Mouse (Mus musculus): ENCODE results near the gene Ier2. TPM values are rescaled to one million over a fixed set of nuclear protein-coding genes. Genes with fewer than 3 reads are reported as not detected.
"Not testable (repeated sequence)": the region's sequence is repeated elsewhere in the genome, so short reads cannot be mapped to it uniquely, and the experiment has no call there.

The Ier2 gene
- polyA plus RNA-seq, 1 experiment from 2014 or later: 46.5 TPM

- Histone ChIP-seq H3K9me3 (ENCODE audit: control insufficient read depth, low read length) (no peaks in the 10 kb centered on the region), H3K4me2 (no peak overlapping the region), H3K4me1 (replicated peaks; ENCODE audit: control insufficient read depth, insufficient read depth, low read length) (no peaks in the 10 kb centered on the region; the same call in 1 of the 2 replicates), H3K27me3 (replicated peaks; ENCODE audit: control insufficient read depth, insufficient read depth, low read length) (no peaks in the 10 kb centered on the region), H3K4me3 (ENCODE audit: low read depth, low read length) (no peak overlapping the region), H3K27ac (ENCODE audit: low read depth, low read length) (no peak overlapping the region), H3K36me3 (ENCODE audit: control insufficient read depth, insufficient read depth, low read length) (no peaks in the 10 kb centered on the region), H3K9ac (ENCODE audit: low read depth, low read length) (no peak overlapping the region)
- ATAC-seq (replicated peaks; ENCODE audit: low FRiP score) (no peak), DNase-seq (ENCODE audit: low spot score) (no peak)
- WGBS: 70% methylated on average over 9 of the region's 9 CpGs
These were observed 27.8 kb downstream of the Ier2 start for GRCm38 (mm10) chr8:84634849-84635304.

DNA sequence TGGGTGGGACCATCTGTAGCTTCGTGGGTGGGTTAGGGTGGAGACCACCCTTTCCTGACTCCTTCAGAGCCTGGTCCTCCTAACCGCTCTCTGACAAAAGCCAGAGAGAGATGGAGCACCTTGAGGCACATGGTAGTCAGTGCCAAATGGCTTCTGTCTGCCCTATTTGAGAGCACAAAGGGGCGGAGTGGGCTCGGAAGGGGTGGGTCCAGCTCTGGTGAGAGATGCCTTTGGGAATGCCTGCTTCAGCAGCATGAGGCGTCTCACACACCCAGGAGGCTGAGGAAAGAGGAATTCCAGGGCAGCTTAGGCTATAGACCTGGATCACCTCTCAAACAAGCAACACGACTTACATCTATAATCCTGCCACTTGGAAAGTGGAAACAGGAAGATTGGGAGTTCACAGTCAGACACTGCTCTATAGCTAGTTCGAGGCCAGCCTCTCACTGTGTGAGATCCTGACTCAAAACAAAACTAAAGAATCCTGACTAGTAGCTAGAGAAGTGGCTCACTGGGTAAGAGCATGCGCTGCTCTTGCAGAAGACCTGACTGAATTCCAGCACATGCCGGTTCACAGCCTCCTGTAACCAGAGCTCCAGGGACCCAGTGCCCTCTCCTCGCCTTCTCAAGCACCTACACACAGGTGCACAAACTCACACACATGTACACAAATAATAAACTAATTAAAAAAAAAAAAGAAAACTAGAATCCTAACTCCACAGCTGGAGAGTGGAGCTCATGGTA is 28.6 kb downstream of the Ier2 start:
- no peak for DNase-seq (ENCODE audit: low spot score)
- no peaks in the 10 kb centered on the region for H3K9me3 ChIP-seq (ENCODE audit: control insufficient read depth, low read length)
- H3K27me3 ChIP-seq (replicated peaks; ENCODE audit: control insufficient read depth, insufficient read depth, low read length): no peaks in the 10 kb centered on the region
- no peak overlapping the region for H3K4me2 ChIP-seq
- no peaks in the 10 kb centered on the region for H3K36me3 ChIP-seq (ENCODE audit: control insufficient read depth, insufficient read depth, low read length)
- H3K4me1 ChIP-seq (replicated peaks; ENCODE audit: control insufficient read depth, insufficient read depth, low read length): no peaks in the 10 kb centered on the region; the same call in 1 of the 2 replicates
- ATAC-seq (replicated peaks; ENCODE audit: low FRiP score): no peak
- H3K9ac ChIP-seq (ENCODE audit: low read depth, low read length): no peak overlapping the region
- no peak overlapping the region for H3K4me3 ChIP-seq (ENCODE audit: low read depth, low read length)
- H3K27ac ChIP-seq (ENCODE audit: low read depth, low read length): no peak overlapping the region
- 45% methylated on average over 10 of the region's 10 CpGs for WGBS

- Histone ChIP-seq H3K4me3 (ENCODE audit: low read depth, low read length) (no peak overlapping the region), H3K27me3 (replicated peaks; ENCODE audit: control insufficient read depth, insufficient read depth, low read length) (no peaks in the 10 kb centered on the region), H3K9me3 (ENCODE audit: control insufficient read depth, low read length) (no peaks in the 10 kb centered on the region), H3K4me2 (no peak overlapping the region), H3K9ac (ENCODE audit: low read depth, low read length) (no peak overlapping the region), H3K36me3 (ENCODE audit: control insufficient read depth, insufficient read depth, low read length) (no peaks in the 10 kb centered on the region), H3K4me1 (replicated peaks; ENCODE audit: control insufficient read depth, insufficient read depth, low read length) (no peaks in the 10 kb centered on the region; the same call in 1 of the 2 replicates), H3K27ac (ENCODE audit: low read depth, low read length) (no peak overlapping the region)
- ATAC-seq (replicated peaks; ENCODE audit: low FRiP score) (no peak), DNase-seq (ENCODE audit: low spot score) (no peak)
- 85% methylated on average over 4 of the region's 4 CpGs for WGBS
These were observed 30.8 kb downstream of the Ier2 start for GRCm38 (mm10) chr8:84631813-84632212.

DNA sequence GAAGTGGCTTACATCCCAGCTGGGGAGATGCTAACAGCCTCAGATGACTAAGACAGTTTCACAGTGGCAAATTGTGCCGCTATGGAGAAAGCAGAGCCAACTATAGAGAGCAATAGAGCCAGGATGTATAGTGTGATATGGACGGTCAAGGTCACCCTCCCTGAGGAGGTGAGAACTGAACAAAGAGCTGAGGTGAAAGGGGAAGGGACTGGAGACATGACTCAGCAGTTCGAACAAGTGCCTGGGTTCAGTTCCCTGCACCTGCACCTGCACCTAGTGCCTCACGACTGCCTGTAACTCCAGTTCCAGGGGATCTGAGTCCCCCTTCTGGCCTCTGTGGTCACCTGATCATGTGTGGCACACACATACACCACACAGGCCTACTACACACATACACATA is 32.5 kb downstream of the Ier2 start:
- Histone ChIP-seq H3K4me3 (ENCODE audit: low read depth, low read length) (no peak overlapping the region), H3K4me1 (replicated peaks; ENCODE audit: control insufficient read depth, insufficient read depth, low read length) (no peaks in the 10 kb centered on the region; the same call in 1 of the 2 replicates), H3K36me3 (ENCODE audit: control insufficient read depth, insufficient read depth, low read length) (no peaks in the 10 kb centered on the region), H3K27ac (ENCODE audit: low read depth, low read length) (no peak overlapping the region), H3K4me2 (no peak overlapping the region), H3K9ac (ENCODE audit: low read depth, low read length) (no peak overlapping the region), H3K27me3 (replicated peaks; ENCODE audit: control insufficient read depth, insufficient read depth, low read length) (no peaks in the 10 kb centered on the region), H3K9me3 (ENCODE audit: control insufficient read depth, low read length) (no peaks in the 10 kb centered on the region)
- DNase-seq (ENCODE audit: low spot score) (no peak), ATAC-seq (replicated peaks; ENCODE audit: low FRiP score) (no peak)
- WGBS: 67% methylated on average over 4 of the region's 4 CpGs

GRCm38 (mm10) chr8:84629586-84629985 is 33.1 kb downstream of the Ier2 start:
- H3K4me1 ChIP-seq (replicated peaks; ENCODE audit: control insufficient read depth, insufficient read depth, low read length): no peaks in the 10 kb centered on the region
- H3K36me3 ChIP-seq (ENCODE audit: control insufficient read depth, insufficient read depth, low read length): no peaks in the 10 kb centered on the region
- no peaks in the 10 kb centered on the region for H3K9me3 ChIP-seq (ENCODE audit: control insufficient read depth, low read length)
- H3K4me3 ChIP-seq (ENCODE audit: low read depth, low read length): no peak overlapping the region
- H3K4me2 ChIP-seq: no peak overlapping the region
- H3K27me3 ChIP-seq (replicated peaks; ENCODE audit: control insufficient read depth, insufficient read depth, low read length): no peaks in the 10 kb centered on the region
- ATAC-seq (replicated peaks; ENCODE audit: low FRiP score): no peak
- DNase-seq (ENCODE audit: low spot score): no peak
- no peak overlapping the region for H3K27ac ChIP-seq (ENCODE audit: low read depth, low read length)
- WGBS: 68% methylated on average over 11 of the region's 11 CpGs
- H3K9ac ChIP-seq (ENCODE audit: low read depth, low read length): no peak overlapping the region

DNA sequence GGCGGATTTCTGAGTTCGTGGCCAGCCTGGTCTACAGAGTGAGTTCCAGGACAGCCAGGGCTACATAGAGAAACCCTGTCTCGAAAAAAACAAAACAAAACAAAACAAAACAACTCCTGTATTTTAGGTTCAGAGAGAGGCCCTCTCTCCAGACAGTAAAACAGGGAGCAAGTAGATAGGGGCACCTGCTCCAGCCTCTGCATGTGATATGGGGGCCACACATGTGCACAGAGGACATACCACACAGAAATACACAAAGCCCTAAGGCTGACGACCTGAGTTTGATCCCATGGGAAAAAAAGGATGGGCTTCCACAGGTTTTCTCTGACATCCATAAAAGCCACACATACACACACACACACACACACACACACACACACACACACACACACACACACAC is 39.2 kb downstream of the Ier2 start:
- not testable (repeated sequence) for H3K4me3 ChIP-seq (ENCODE audit: low read depth, low read length); H3K27me3 ChIP-seq (replicated peaks; ENCODE audit: control insufficient read depth, insufficient read depth, low read length); H3K36me3 ChIP-seq (ENCODE audit: control insufficient read depth, insufficient read depth, low read length); H3K4me1 ChIP-seq (replicated peaks; ENCODE audit: control insufficient read depth, insufficient read depth, low read length); H3K4me2 ChIP-seq; H3K9me3 ChIP-seq (ENCODE audit: control insufficient read depth, low read length); H3K9ac ChIP-seq (ENCODE audit: low read depth, low read length); DNase-seq (ENCODE audit: low spot score); H3K27ac ChIP-seq (ENCODE audit: low read depth, low read length)
- WGBS: 76% methylated on average over 4 of the region's 4 CpGs
- ATAC-seq (replicated peaks; ENCODE audit: low FRiP score): 0 out of 2 replicates have a peak, but pooled peaks have one; percentile 53

GRCm38 (mm10) chr8:84621102-84621625 is 41.5 kb downstream of the Ier2 start:
- H3K9me3 ChIP-seq (ENCODE audit: control insufficient read depth, low read length): no peaks in the 10 kb centered on the region
- DNase-seq (ENCODE audit: low spot score) (no peak), ATAC-seq (replicated peaks; ENCODE audit: low FRiP score) (no peak)
- no peak overlapping the region for H3K9ac ChIP-seq (ENCODE audit: low read depth, low read length)
- peaks cover 29% of the 10 kb centered on the region for H3K27me3 ChIP-seq (replicated peaks; ENCODE audit: control insufficient read depth, insufficient read depth, low read length)
- no peaks in the 10 kb centered on the region for H3K36me3 ChIP-seq (ENCODE audit: control insufficient read depth, insufficient read depth, low read length)
- WGBS: 67% methylated on average over 8 of the region's 8 CpGs
- no peak overlapping the region for H3K4me3 ChIP-seq (ENCODE audit: low read depth, low read length)
- H3K4me1 ChIP-seq (replicated peaks; ENCODE audit: control insufficient read depth, insufficient read depth, low read length): 0 out of 2 replicates have a peak, but pooled peaks cover 2% of the 10 kb centered on the region
- no peak overlapping the region for H3K27ac ChIP-seq (ENCODE audit: low read depth, low read length)
- H3K4me2 ChIP-seq: no peak overlapping the region

GRCm38 (mm10) chr8:84617005-84617404 is 45.6 kb downstream of the Ier2 start:
- no peaks in the 10 kb centered on the region; the same call in 1 of the 2 replicates for H3K4me1 ChIP-seq (replicated peaks; ENCODE audit: control insufficient read depth, insufficient read depth, low read length)
- no peak overlapping the region for H3K4me3 ChIP-seq (ENCODE audit: low read depth, low read length)
- H3K4me2 ChIP-seq: no peak overlapping the region
- no peaks in the 10 kb centered on the region for H3K9me3 ChIP-seq (ENCODE audit: control insufficient read depth, low read length)
- no peak overlapping the region for H3K27ac ChIP-seq (ENCODE audit: low read depth, low read length)
- H3K36me3 ChIP-seq (ENCODE audit: control insufficient read depth, insufficient read depth, low read length): no peaks in the 10 kb centered on the region
- H3K9ac ChIP-seq (ENCODE audit: low read depth, low read length): no peak overlapping the region
- no peak for ATAC-seq (replicated peaks; ENCODE audit: low FRiP score)
- DNase-seq (ENCODE audit: low spot score): no peak
- H3K27me3 ChIP-seq (replicated peaks; ENCODE audit: control insufficient read depth, insufficient read depth, low read length): peaks cover 51% of the 10 kb centered on the region
- WGBS: 45% methylated on average over 22 of the region's 22 CpGs
